Mouse (Mus musculus) heart, embryonic 15.5 days (tissue): ENCODE results near the gene Zfp346. TPM values are rescaled to one million over a fixed set of nuclear protein-coding genes. Genes with fewer than 3 reads are reported as not detected.
"Not testable (repeated sequence)": the region's sequence is repeated elsewhere in the genome, so short reads cannot be mapped to it uniquely, and the experiment has no call there.

Experiments
- ATAC-seq: fragments of 200-750 bp; cut with Nextera tagmentation; replicated peaks from 2 replicates; pipeline ENCODE4 v1.8.0; 2017; ENCODE audit warnings: low read depth, moderate TSS enrichment; ENCODE audit not compliant: insufficient number of reproducible peaks, insufficient read depth, low FRiP score
- H3K27ac ChIP-seq: fragments of 300-500 bp; sonication (generic); 2 replicates; pipeline ENCODE4 v1.5.1; 2015; ENCODE audit warnings: mild to moderate bottlenecking, inconsistent platforms
- H3K27me3 ChIP-seq: fragments of 300-500 bp; sonication (generic); 2 replicates; pipeline ENCODE4 v1.6.1; 2015; ENCODE audit warnings: inconsistent platforms
- H3K36me3 ChIP-seq: fragments of 300-500 bp; sonication (generic); 2 replicates; pipeline ENCODE4 v1.6.1; 2015; ENCODE audit warnings: mild to moderate bottlenecking, inconsistent platforms
- H3K4me1 ChIP-seq: fragments of 300-500 bp; sonication (generic); replicated peaks from 2 replicates; pipeline ENCODE4 v1.6.1; 2015; ENCODE audit warnings: inconsistent platforms
- H3K4me2 ChIP-seq: fragments of 300-500 bp; sonication (generic); 2 replicates; pipeline ENCODE4 v1.6.1; 2015; ENCODE audit warnings: inconsistent platforms, mild to moderate bottlenecking, moderate library complexity
- H3K4me3 ChIP-seq: fragments of 300-500 bp; sonication (generic); 2 replicates; pipeline ENCODE4 v1.5.1; 2015; ENCODE audit warnings: mild to moderate bottlenecking, inconsistent platforms
- H3K9ac ChIP-seq: fragments of 300-500 bp; sonication (generic); 2 replicates; pipeline ENCODE4 v1.6.1; 2015; ENCODE audit warnings: mild to moderate bottlenecking, inconsistent platforms
- H3K9me3 ChIP-seq: fragments of 300-500 bp; sonication (generic); replicated peaks from 2 replicates; pipeline ENCODE4 v1.6.1; 2016; ENCODE audit warnings: inconsistent platforms
- WGBS: fragments of 180-500 bp; shearing (Covaris S2); methylation state at CpG from one replicate; pipeline ENCODE4 v1.1.7; 2015; ENCODE audit warnings: mixed read lengths; 5-methylcytosine and 5-hydroxymethylcytosine counted together
- polyA plus RNA-seq: library from polyadenylated mRNA; unstranded; fragments of >200 nt; fragmentation: Nextera tagmentation; extraction: Ambion mirVana; gene quantifications from 2 replicates; pipeline ENCODE4 v1.2.1, GENCODE M21; 2015

Zfp346 gene
- polyA plus RNA-seq: 16.6 and 21.2 TPM in 2 replicates

DNA sequence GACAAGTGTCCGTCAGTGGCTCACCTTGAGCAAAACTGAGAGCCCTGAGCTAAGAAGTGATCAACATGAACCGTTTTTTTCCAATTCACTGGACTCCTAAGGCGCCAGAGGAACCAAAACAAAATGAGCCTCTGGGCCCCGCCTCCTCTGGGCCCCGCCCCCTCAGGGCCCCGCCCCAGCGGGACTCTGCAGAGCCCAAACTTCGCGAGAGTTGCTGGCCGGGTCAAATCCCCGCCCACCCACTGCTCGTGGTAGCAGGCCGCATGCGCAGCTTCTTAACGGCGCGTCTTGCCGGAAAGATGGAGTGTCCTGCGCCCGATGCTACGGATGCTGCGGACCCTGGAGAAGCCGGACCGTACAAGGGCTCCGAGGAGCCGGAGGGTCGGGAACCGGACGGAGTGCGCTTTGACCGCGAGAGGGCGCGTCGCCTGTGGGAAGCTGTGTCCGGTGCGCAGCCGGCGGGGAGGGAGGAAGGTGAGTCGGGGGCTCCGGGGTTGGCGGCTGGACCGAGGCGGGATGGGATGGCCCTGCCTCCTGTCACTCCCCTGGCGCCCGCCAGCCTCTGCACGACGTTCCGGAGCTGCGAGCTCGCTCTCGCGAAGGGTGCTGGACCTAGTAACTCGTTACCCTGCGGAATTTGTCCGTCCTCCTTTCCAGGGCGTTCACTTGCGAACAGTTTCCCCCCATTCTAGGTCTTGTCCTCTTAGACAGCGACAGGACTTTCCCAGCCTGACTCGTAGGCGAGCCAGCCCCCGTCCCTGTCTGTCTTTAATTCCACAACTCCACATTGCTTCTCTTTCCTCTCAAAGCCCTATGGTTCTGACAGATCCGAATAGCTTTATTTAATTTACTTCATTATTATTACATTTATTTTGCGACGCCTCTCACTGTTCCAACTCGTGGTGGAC is at the start of gene Zfp346:
Zfp346 (plus strand) TSS at position 267 of the 908 bp plus-strand sequence.
- Histone ChIP-seq H3K4me2 (peak within 1 kb of the TSS; percentile 83), H3K4me1 (peaks cover 23% of the 10 kb centered on the region), H3K9me3 (no peaks in the 10 kb centered on the region), H3K4me3 (peak within 1 kb of the TSS; percentile 92), H3K27ac (peak within 1 kb of the TSS; percentile 94), H3K9ac (peak within 1 kb of the TSS; percentile 85), H3K27me3 (no peaks in the 10 kb centered on the region), H3K36me3 (0 out of 2 replicates have a peak, but pooled peaks cover 12% of the 10 kb centered on the region)
- 1% methylated on average over 66 of the region's 66 CpGs for WGBS
- peak; percentile 92 for ATAC-seq

GRCm38 (mm10) chr13:55058042-55058441 is 47.1 kb upstream of the Zfp346 start:
- Histone ChIP-seq H3K27ac (no peak overlapping the region), H3K4me2 (no peak overlapping the region), H3K4me1 (no peaks in the 10 kb centered on the region), H3K4me3 (no peak overlapping the region), H3K27me3 (no peaks in the 10 kb centered on the region), H3K36me3 (peaks cover 8% of the 10 kb centered on the region), H3K9me3 (no peaks in the 10 kb centered on the region), H3K9ac (no peak overlapping the region)
- 91% methylated on average over 2 of the region's 2 CpGs for WGBS
- ATAC-seq: no peak

DNA sequence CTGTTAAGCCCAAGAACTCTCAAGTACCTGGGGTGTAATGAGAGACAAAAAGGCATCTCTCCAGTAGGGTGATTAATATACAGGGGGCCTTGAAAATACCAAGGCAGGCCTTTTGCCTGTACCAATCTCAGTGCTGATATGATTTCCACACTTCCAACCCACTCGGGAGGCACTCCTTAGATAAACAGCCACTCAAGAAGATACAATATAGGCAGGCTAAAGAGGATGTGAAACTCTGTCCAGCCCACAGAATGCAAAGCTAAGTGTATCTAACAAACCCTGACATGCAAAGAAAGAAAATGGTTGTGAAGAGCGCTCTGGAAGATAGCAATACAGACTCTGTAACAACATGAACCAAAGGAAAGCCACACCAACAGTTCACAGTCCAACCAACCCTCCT is 41.8 kb upstream of the Zfp346 start:
- H3K27ac ChIP-seq: no peak overlapping the region
- no peaks in the 10 kb centered on the region for H3K27me3 ChIP-seq
- 66% methylated on average over 2 of the region's 2 CpGs for WGBS
- H3K9me3 ChIP-seq: no peaks in the 10 kb centered on the region
- 0 out of 2 replicates have a peak, but pooled peaks cover under 1% of the 10 kb centered on the region for H3K36me3 ChIP-seq
- no peak for ATAC-seq
- no peak overlapping the region for H3K4me3 ChIP-seq
- H3K9ac ChIP-seq: no peak overlapping the region
- no peaks in the 10 kb centered on the region for H3K4me1 ChIP-seq
- no peak overlapping the region for H3K4me2 ChIP-seq

DNA sequence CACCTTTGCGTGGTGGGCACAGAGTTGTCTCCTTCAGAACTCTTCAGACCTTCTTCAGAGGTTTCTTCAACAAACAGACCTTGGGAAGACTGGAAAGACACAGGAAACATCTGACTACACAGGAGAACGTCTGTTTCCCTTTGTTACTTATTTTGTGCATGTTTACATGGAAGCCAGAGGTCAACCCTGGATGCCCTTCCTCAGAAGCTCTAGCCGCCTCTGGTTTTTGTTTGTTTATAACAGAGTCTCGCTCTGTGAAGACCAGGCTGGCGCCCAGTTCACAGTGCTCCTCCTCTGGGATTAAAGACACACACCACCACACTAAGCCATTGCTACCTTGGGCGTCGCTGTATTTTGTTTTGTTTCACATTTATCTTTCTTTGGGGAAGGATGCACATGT is 35.4 kb upstream of the Zfp346 start:
- WGBS: 67% methylated on average over 7 of the region's 7 CpGs
- Histone ChIP-seq H3K27ac (no peak overlapping the region), H3K4me1 (no peaks in the 10 kb centered on the region), H3K36me3 (peaks cover 5% of the 10 kb centered on the region; the same call in 1 of the 2 replicates), H3K27me3 (no peaks in the 10 kb centered on the region), H3K4me2 (no peak overlapping the region), H3K9me3 (no peaks in the 10 kb centered on the region), H3K4me3 (no peak overlapping the region), H3K9ac (no peak overlapping the region)
- ATAC-seq: no peak

DNA sequence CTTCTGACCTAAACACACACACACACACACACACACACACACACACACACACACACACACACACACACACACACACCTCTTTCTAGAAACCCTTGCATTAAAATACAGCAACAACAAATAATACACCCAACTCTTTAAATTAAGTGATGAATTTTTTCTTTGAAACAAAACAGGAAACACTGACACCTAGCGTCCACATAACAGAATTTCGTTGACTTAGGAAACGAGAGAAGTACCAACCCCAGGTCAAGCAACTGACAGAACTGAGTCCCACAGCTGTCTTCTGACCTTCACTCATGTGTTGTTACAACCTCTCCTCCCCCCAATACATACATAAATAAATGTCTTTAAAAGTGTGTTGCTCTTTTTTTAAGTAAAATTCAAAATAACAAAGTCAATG is 33.8 kb upstream of the Zfp346 start:
- Histone ChIP-seq H3K27me3 (no peaks in the 10 kb centered on the region), H3K36me3 (peaks cover 17% of the 10 kb centered on the region), H3K4me3 (no peak overlapping the region), H3K27ac (no peak overlapping the region), H3K9me3 (no peaks in the 10 kb centered on the region), H3K4me2 (no peak overlapping the region), H3K9ac (no peak overlapping the region), H3K4me1 (no peaks in the 10 kb centered on the region)
- 5% methylated on average over 3 of the region's 3 CpGs for WGBS
- ATAC-seq: no peak

GRCm38 (mm10) chr13:55075597-55075996 is 29.5 kb upstream of the Zfp346 start:
- Histone ChIP-seq H3K9me3 (no peaks in the 10 kb centered on the region), H3K9ac (no peak overlapping the region), H3K4me3 (no peak overlapping the region), H3K36me3 (peaks cover 29% of the 10 kb centered on the region), H3K27ac (no peak overlapping the region), H3K4me1 (no peaks in the 10 kb centered on the region), H3K27me3 (no peaks in the 10 kb centered on the region), H3K4me2 (no peak overlapping the region)
- whole genome bisulfite sequencing: 57% methylated on average over 5 of the region's 5 CpGs
- no peak for ATAC-seq

DNA sequence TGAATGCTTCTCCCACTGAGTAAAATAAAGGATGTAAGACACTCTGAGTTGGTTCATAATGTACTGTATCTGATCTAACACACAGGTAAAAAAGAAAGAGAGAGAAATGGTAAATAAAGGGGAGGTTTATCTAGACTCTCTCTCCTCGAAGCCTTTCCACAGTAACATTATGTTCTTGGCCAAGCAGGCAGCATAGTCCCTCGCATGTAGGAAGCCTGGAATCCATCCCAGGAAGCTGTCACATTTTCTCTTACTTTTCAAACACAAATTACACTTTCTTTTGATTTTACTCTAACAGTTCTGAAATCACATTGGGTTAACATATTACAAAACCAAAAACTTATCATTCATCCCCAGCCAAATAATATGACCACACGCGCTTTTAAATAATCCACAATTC is 12.5 kb upstream of the Zfp346 start:
- WGBS: 70% methylated on average over 4 of the region's 4 CpGs
- Histone ChIP-seq H3K4me3 (no peak overlapping the region), H3K27me3 (no peaks in the 10 kb centered on the region), H3K36me3 (peaks cover 8% of the 10 kb centered on the region; the same call in 1 of the 2 replicates), H3K9me3 (no peaks in the 10 kb centered on the region), H3K4me1 (no peaks in the 10 kb centered on the region), H3K4me2 (no peak overlapping the region), H3K27ac (no peak overlapping the region), H3K9ac (no peak overlapping the region)
- ATAC-seq: no peak

DNA sequence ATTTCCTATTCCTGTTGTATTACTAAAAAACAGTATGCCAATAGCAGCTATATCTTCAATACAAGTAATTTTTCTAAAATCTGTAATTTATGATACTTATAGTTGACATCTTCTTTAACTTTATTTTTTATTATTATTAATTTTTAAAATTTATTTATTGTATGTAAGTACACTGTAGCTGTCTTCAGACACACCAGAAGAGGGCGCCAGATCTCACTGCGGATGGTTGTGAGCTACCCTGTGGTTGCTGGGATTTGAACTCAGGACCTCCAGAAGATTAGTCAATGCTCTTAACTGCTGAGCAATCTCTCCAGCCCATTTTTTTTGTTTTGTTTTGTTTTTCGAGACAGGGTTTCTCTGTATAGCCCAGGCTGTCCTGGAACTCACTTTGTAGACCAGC is 7.3 kb upstream of the Zfp346 start:
- not testable (repeated sequence) for H3K9ac ChIP-seq, H3K4me3 ChIP-seq, ATAC-seq, H3K9me3 ChIP-seq, H3K27me3 ChIP-seq, H3K27ac ChIP-seq, H3K36me3 ChIP-seq, H3K4me1 ChIP-seq, H3K4me2 ChIP-seq
- 90% methylated on average over 3 of the region's 3 CpGs for WGBS

DNA sequence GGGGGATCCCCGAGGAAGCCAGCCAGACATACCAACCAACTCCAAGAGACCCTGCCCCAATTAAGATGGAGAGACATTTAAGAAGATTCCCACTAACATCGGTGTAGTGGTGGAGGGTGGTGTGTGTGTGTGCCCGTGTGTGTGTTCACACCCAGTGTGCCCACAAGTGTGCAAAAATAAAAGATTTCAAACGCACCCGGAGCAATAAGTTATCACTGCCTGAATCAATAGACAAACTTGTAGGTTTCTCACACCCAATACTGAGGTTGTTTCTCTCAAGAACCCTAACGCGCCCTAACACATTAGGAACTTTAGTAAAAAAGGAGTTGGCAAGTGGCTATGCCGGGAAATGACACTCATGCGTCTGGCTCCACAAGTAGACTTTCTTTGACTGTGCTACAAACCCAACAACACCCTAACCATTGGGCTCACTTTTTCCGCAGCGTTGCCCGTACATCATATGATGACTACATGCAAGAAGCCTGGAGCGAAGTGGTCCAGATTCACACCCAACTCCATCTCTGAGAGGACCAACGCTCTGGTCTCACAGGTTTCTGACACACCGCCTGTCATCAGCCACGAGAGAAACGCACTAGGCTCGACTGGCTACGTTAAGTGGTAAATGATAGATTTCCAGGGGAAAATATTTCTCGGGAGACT is 5.9 kb upstream of the Zfp346 start:
- Histone ChIP-seq H3K4me3 (peak overlapping the region; percentile 95), H3K4me1 (peaks cover 8% of the 10 kb centered on the region), H3K27ac (peak overlapping the region; percentile 96), H3K9ac (peak overlapping the region; percentile 97), H3K36me3 (no peaks in the 10 kb centered on the region), H3K9me3 (no peaks in the 10 kb centered on the region), H3K27me3 (no peaks in the 10 kb centered on the region), H3K4me2 (peak overlapping the region; percentile 74)
- no peak for ATAC-seq
- 26% methylated on average over 20 of the region's 20 CpGs for WGBS

- under 1% methylated on average over 62 of the region's 81 CpGs for WGBS
- Histone ChIP-seq H3K27ac (peak within 1 kb of the TSS; percentile 96), H3K27me3 (no peaks in the 10 kb centered on the region), H3K4me1 (peaks cover 8% of the 10 kb centered on the region), H3K4me2 (peak within 1 kb of the TSS; percentile 74), H3K36me3 (no peaks in the 10 kb centered on the region), H3K4me3 (peak within 1 kb of the TSS; percentile 95), H3K9ac (peak within 1 kb of the TSS; percentile 97), H3K9me3 (no peaks in the 10 kb centered on the region)
- ATAC-seq: peak; percentile 91
Measured at GRCm38 (mm10) chr13:55099726-55100478, 5.2 kb upstream of the Zfp346 start, which contains the start of gene Uimc1. Uimc1 (minus strand) TSS chr13:55100300.

DNA sequence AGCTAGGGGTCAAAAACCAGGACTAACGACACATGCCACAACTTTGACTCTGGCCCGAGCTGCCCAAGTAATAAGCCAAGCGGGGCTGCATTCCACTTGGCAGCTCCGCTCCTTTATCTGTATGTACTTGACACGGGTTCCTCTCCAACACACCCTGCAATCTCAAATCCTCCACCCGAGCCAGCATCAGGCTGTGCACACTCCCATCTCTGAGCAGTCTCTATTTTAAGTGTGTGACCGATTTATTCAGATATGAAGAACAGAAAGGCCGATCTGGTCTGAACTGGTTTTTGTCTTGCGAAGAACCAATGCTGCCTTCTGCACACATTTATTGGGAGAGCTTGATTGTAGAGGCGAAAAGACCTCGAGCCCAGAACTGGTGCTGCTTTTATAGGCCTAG is 3.5 kb upstream of the Zfp346 start:
- WGBS: 67% methylated on average over 11 of the region's 11 CpGs
- ATAC-seq: no peak
- Histone ChIP-seq H3K27me3 (no peaks in the 10 kb centered on the region), H3K27ac (0 out of 2 replicates have a peak overlapping the region, but pooled peaks have one; percentile 12), H3K9ac (no peak overlapping the region), H3K4me1 (peaks cover 15% of the 10 kb centered on the region), H3K36me3 (no peaks in the 10 kb centered on the region), H3K4me2 (no peak overlapping the region), H3K4me3 (no peak overlapping the region), H3K9me3 (no peaks in the 10 kb centered on the region)
